Mouse (Mus musculus): ENCODE data around the gene Zfp423. TPM values are rescaled to one million over a fixed set of nuclear protein-coding genes. Genes with fewer than 3 reads are reported as not detected.

Zfp423 gene
- polyA plus RNA-seq, 1 experiment from 2014 or later, result 6.1 TPM

- H3K4me2 ChIP-seq (ENCODE audit: low read length), result no peak overlapping the region
Measured at GRCm38 (mm10) chr8:87675411-87675810, 284.0 kb downstream of the Zfp423 start.

GRCm38 (mm10) chr8:87674157-87674556 lies 285.2 kb downstream of the Zfp423 start:
- 72% methylated on average over 7 of the region's 7 CpGs for WGBS
- H3K27ac ChIP-seq, result no peak overlapping the region
- H3K4me2 ChIP-seq (ENCODE audit: low read length), result no peak overlapping the region
- H3K9ac ChIP-seq (ENCODE audit: low read depth, low read length), result no peak overlapping the region
- TF ChIP-seq CTCF (IDR thresholded peaks at IDR 0.05; ENCODE audit: low read depth), result peak; percentile 46; the same call in 1 of the 2 replicates
- no peaks in the 10 kb centered on the region for H3K27me3 ChIP-seq (ENCODE audit: insufficient read depth, low read length)
- no peaks in the 10 kb centered on the region for H3K36me3 ChIP-seq (ENCODE audit: insufficient read depth, low read length)
- no peak overlapping the region for H3K4me3 ChIP-seq (replicated peaks; ENCODE audit: low read depth, low read length)
- ATAC-seq (replicated peaks; ENCODE audit: low FRiP score, low read depth) (no peak), DNase-seq (ENCODE audit: low spot score) (no peak)
- no peaks in the 10 kb centered on the region for H3K4me1 ChIP-seq (replicated peaks; ENCODE audit: insufficient read depth, low read length)
- no peaks in the 10 kb centered on the region for H3K9me3 ChIP-seq (replicated peaks; ENCODE audit: low read length)

More at GRCm38 (mm10) chr8:87675411-87675810, 284.0 kb downstream of the Zfp423 start:
- H3K27ac ChIP-seq, result no peak overlapping the region
- H3K4me1 ChIP-seq (replicated peaks; ENCODE audit: insufficient read depth, low read length), result no peaks in the 10 kb centered on the region
- no peaks in the 10 kb centered on the region for H3K36me3 ChIP-seq (ENCODE audit: insufficient read depth, low read length)
- ATAC-seq (replicated peaks; ENCODE audit: low FRiP score, low read depth) (no peak), DNase-seq (ENCODE audit: low spot score) (no peak)
- no peaks in the 10 kb centered on the region for H3K27me3 ChIP-seq (ENCODE audit: insufficient read depth, low read length)
- 90% methylated on average over 9 of the region's 9 CpGs for WGBS
- no peaks in the 10 kb centered on the region for H3K9me3 ChIP-seq (replicated peaks; ENCODE audit: low read length)
- H3K4me3 ChIP-seq (replicated peaks; ENCODE audit: low read depth, low read length), result no peak overlapping the region
- TF ChIP-seq CTCF (IDR thresholded peaks at IDR 0.05; ENCODE audit: low read depth), result no peak
- no peak overlapping the region for H3K9ac ChIP-seq (ENCODE audit: low read depth, low read length)

GRCm38 (mm10) chr8:87672214-87672613 lies 287.2 kb downstream of the Zfp423 start:
- no peak for ATAC-seq (replicated peaks; ENCODE audit: low FRiP score, low read depth)
- 60% methylated on average over 2 of the region's 2 CpGs for WGBS
- no peak for DNase-seq (ENCODE audit: low spot score)
- H3K9me3 ChIP-seq (replicated peaks; ENCODE audit: low read length), result no peaks in the 10 kb centered on the region
- no peak overlapping the region for H3K4me3 ChIP-seq (replicated peaks; ENCODE audit: low read depth, low read length)
- no peak overlapping the region for H3K9ac ChIP-seq (ENCODE audit: low read depth, low read length)
- no peak overlapping the region for H3K27ac ChIP-seq
- H3K4me1 ChIP-seq (replicated peaks; ENCODE audit: insufficient read depth, low read length), result no peaks in the 10 kb centered on the region
- TF ChIP-seq CTCF (IDR thresholded peaks at IDR 0.05; ENCODE audit: low read depth), result no peak
- H3K27me3 ChIP-seq (ENCODE audit: insufficient read depth, low read length), result no peaks in the 10 kb centered on the region
- H3K4me2 ChIP-seq (ENCODE audit: low read length), result no peak overlapping the region
- H3K36me3 ChIP-seq (ENCODE audit: insufficient read depth, low read length), result no peaks in the 10 kb centered on the region

- Histone ChIP-seq H3K27me3 (ENCODE audit: insufficient read depth, low read length) (no peaks in the 10 kb centered on the region), H3K4me3 (replicated peaks; ENCODE audit: low read depth, low read length) (no peak overlapping the region), H3K9me3 (replicated peaks; ENCODE audit: low read length) (no peaks in the 10 kb centered on the region), H3K27ac (no peak overlapping the region), H3K4me2 (ENCODE audit: low read length) (no peak overlapping the region), H3K4me1 (replicated peaks; ENCODE audit: insufficient read depth, low read length) (no peaks in the 10 kb centered on the region), H3K9ac (ENCODE audit: low read depth, low read length) (no peak overlapping the region), H3K36me3 (ENCODE audit: insufficient read depth, low read length) (no peaks in the 10 kb centered on the region)
- ATAC-seq (replicated peaks; ENCODE audit: low FRiP score, low read depth) (no peak), DNase-seq (ENCODE audit: low spot score) (no peak)
- WGBS, result 84% methylated on average over 13 of the region's 13 CpGs
- no peak for TF ChIP-seq CTCF (IDR thresholded peaks at IDR 0.05; ENCODE audit: low read depth)
Measured at GRCm38 (mm10) chr8:87671209-87671970, 288.0 kb downstream of the Zfp423 start.

GRCm38 (mm10) chr8:87670232-87670631 lies 289.2 kb downstream of the Zfp423 start:
- Histone ChIP-seq H3K27me3 (ENCODE audit: insufficient read depth, low read length) (no peaks in the 10 kb centered on the region), H3K4me1 (replicated peaks; ENCODE audit: insufficient read depth, low read length) (no peaks in the 10 kb centered on the region), H3K9ac (ENCODE audit: low read depth, low read length) (no peak overlapping the region), H3K36me3 (ENCODE audit: insufficient read depth, low read length) (no peaks in the 10 kb centered on the region), H3K27ac (no peak overlapping the region), H3K9me3 (replicated peaks; ENCODE audit: low read length) (no peaks in the 10 kb centered on the region), H3K4me3 (replicated peaks; ENCODE audit: low read depth, low read length) (no peak overlapping the region), H3K4me2 (ENCODE audit: low read length) (no peak overlapping the region)
- WGBS, result 88% methylated on average over 3 of the region's 3 CpGs
- no peak for TF ChIP-seq CTCF (IDR thresholded peaks at IDR 0.05; ENCODE audit: low read depth)
- ATAC-seq (replicated peaks; ENCODE audit: low FRiP score, low read depth) (no peak), DNase-seq (ENCODE audit: low spot score) (no peak)

- no peak overlapping the region for H3K4me3 ChIP-seq (replicated peaks; ENCODE audit: low read depth, low read length)
- no peaks in the 10 kb centered on the region for H3K9me3 ChIP-seq (replicated peaks; ENCODE audit: low read length)
- no peaks in the 10 kb centered on the region for H3K4me1 ChIP-seq (replicated peaks; ENCODE audit: insufficient read depth, low read length)
- ATAC-seq (replicated peaks; ENCODE audit: low FRiP score, low read depth) (no peak), DNase-seq (ENCODE audit: low spot score) (no peak)
- no peak for TF ChIP-seq CTCF (IDR thresholded peaks at IDR 0.05; ENCODE audit: low read depth)
- no peaks in the 10 kb centered on the region for H3K36me3 ChIP-seq (ENCODE audit: insufficient read depth, low read length)
- H3K27ac ChIP-seq, result no peak overlapping the region
- H3K4me2 ChIP-seq (ENCODE audit: low read length), result no peak overlapping the region
- WGBS, result 95% methylated on average over 2 of the region's 2 CpGs
- no peaks in the 10 kb centered on the region for H3K27me3 ChIP-seq (ENCODE audit: insufficient read depth, low read length)
- no peak overlapping the region for H3K9ac ChIP-seq (ENCODE audit: low read depth, low read length)
Measured at GRCm38 (mm10) chr8:87668736-87669135, 290.7 kb downstream of the Zfp423 start.

Measured in kidney, postnatal 0 days (tissue).